Mouse (Mus musculus): ENCODE measurements around the gene 1700029H14Rik.

1700029H14Rik gene

DNA sequence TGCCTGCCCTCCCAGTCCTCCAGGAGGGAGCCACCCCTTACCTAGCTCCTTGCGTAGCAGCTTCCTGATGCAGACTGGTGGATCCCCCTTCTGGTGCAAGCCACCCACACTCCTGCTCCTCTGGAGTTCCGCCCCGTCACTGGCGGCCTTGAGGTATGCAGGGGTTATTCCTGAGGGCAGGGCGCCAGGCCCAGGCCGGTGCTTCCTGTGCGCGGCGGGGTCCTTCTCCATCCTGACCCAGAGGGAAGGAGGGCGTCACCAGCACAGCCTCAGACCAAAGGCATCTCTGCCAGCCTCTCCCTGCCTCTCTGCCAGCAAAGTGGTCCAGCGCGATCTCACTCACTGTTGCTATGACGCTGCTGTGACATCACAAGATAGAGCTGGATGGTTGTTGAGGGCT, at the start of gene 1700029H14Rik:
Gene 1700029H14Rik, minus strand, starts transcription at position 344 of the 400 bp plus-strand sequence.
- DNase-seq (ENCODE audit: extremely low read depth, low read depth, low spot score), result no peak

DNA sequence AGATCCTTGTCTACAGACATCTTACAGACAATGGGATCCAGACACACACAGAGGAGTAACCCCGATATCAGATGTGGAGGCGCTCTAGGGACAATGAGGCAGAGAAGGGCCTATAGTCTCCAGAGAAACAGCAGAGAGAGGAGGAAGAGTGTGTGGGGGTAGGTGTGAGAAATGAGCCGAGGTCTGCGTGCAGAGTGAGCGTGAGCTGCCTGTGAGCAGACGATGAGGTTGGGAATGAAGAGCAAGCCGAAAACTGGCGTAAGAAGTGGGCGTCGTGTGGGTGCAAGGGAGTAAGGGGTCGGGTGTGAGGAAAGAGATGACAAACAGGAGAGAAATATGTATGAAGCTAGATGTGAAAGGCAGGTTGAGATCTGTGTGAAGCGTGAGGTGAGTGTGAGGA, 49.4 kb upstream of the 1700029H14Rik start:
- no peak for DNase-seq (ENCODE audit: extremely low read depth, low read depth, low spot score)

DNA sequence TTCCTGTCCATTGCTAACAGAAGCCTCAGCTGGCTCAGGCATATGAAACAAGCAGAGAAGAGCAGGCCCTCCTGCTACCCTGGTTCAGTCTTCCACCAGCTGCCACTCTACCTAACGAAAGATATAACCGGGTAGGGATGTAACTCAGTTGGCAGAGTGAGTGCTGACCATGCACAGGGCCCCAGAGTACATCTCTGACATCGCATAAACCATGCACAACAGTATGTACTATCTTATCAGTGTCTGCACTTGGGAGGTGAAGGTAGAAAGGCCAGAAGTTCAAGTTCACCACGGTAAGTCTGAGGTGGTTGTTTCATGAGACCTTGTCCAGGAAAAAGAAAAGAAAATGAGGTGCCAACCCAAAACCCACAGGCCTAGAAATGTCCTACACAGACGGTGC, 47.7 kb upstream of the 1700029H14Rik start:
- DNase-seq (ENCODE audit: extremely low read depth, low read depth, low spot score), result no peak

DNA sequence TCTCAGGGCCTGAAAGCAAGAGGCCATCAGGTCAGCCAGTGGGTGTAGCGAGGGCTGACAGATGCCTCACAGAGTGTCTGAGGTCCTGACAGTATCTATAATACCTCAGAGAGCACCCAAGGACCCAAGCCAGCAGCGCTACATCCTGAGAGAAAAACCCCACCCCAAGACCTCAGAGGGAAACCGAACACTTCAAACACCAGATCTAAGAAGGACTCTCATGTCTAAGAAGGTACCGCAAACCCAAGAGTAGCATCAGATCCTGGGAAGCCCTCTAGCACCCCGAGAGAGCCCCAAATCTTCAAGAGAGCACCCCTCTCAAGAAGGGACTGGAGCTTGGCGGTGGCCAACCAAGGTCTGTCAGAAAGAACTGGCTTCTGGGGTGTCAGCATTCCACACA, 46.7 kb upstream of the 1700029H14Rik start:
- no peak for DNase-seq (ENCODE audit: extremely low read depth, low read depth, low spot score)

DNA sequence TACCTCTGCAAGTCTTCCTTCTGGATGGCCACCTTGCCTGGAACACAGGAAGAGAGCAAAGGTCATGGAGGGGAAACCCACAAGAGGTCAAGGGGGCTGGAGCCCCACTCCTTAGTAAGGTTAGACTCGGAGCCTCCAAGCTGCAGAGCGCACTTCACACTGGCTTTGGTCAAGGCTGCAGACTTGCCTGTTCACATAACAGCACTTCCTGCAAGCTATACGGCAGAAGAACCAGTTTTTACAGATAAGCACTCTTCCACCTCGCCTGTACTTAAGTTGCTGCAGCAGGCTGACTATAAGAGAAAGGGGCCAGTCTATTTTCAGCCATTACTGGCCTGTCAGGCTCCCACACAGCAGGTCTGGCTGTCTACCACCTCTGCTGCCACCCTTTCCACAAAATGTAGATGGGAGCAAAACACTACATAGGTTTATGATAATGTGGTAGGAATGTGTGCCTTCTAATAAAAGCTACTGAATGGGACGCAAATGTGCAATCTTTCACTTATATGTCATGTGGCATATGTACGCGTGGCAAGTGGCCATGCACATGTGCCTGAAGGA, 43.7 kb upstream of the 1700029H14Rik start:
- no peak for DNase-seq (ENCODE audit: extremely low read depth, low read depth, low spot score)

DNA sequence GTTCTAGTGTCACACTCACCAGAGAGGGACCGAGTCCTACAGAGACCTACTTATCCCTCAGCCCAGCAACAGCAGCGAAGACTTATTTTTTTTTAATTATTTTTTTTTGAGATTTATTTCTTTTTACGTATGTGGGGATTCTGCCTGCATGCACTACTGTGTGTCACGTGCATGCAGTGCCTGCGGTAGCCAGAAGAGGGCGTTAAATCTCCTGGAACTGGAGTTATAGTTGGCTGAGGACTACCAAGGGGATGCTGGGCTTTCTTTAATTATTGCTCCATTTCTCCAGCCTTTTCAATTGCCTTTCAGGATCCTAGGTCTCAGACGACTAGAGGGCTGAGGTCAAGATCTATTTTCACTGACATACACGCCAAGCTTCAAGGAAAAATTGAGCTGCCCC, 40.4 kb upstream of the 1700029H14Rik start:
- DNase-seq (ENCODE audit: extremely low read depth, low read depth, low spot score), result no peak

DNA sequence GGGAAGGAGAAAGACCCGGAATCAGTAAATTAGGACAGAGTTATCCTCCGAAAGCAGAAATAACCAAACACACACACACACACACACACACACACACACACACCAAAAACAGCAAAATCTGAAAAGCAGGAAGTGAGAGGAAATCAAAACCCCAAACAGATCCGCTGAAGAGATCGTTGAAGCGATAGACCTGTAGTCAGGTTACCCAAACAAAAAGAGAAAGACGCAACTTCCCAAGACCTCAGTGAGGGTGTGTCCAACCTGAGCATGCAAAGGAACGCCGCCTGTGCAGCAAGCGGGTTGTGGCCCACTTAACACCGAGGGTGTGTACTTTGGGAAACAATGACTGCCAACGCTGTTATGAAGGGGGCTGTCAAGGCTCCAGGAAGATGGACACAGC, 38.9 kb upstream of the 1700029H14Rik start:
- DNase-seq (ENCODE audit: extremely low read depth, low read depth, low spot score), result no peak

DNA sequence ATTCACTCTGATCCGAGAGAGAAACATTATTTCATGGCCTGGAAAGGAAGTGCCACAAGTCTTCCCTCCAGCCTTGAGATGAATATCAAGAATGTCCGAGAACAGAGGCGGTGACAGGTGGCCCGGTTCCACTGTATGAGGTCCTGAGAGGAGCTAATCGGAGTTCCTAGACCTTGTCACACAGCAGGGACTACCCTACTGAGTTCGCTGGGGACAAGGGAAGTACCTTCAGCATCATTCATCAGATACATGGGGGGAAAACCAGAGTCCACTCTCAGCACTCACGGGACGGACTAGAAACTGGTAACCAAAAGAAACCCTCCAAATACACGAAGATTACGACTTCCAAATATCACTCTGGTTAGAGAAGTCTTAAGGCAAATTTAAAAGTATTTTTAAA, 38.5 kb upstream of the 1700029H14Rik start:
- no peak for DNase-seq (ENCODE audit: extremely low read depth, low read depth, low spot score)

DNA sequence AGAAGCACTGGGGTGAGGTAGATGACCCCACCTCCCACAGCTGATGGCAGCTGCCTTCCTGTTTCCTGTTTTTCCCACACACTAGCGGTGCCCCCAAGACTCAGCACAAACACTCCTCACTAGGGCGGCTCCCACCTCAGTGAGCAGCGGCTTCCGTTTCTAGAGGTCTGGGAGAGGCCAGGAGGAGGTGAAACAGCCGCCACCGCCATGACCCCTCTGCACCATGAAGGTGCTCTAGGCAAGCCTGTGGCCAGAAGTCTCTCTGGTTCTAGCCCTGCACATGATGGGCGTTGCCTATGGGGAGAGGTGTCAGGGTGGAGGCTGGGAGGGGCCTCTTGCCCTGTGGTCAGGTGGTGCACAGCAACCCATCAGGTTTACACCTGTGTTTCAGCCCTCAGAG, 37.9 kb upstream of the 1700029H14Rik start:
- DNase-seq (ENCODE audit: extremely low read depth, low read depth, low spot score), result no peak

DNA sequence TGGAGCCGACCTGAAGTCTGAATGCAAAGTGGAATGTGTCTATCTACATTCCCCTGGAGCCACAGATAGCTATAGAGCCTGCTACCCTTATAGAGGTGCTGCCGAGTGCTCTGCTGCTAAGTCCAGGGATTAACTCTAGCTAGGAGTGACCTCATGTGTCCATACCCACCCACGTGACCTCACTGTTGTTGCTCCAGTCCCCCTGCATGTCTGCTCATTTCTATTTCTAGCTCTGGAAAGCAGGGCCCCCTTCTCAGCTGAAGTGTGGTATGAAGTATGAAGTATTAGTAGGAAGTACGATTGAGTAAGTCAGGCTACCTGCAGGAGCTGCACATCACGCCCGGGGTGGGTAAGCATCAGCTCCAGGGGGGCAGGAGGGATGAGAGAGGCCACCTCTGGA, 35.5 kb upstream of the 1700029H14Rik start:
- no peak for DNase-seq (ENCODE audit: extremely low read depth, low read depth, low spot score)

DNA sequence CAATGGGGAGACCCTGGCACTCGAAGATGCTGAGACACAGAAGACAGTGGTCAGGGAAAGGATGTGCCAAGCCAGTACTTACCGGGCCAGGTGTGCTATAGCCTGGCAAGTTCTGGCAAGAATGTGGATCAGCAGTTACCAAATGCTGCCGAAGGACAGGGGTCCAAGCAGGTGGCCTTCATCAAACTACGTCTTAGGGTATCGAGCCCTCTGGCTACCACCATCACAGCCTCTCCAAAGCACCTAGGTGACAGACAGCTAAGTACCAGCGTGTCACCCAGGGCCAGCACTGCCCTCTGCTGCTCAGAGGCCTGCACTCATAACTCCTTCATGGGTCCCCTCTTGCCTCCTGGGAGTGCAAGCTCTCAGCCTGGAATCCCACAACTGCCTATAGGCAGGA, 33.6 kb upstream of the 1700029H14Rik start:
- no peak for DNase-seq (ENCODE audit: extremely low read depth, low read depth, low spot score)

DNA sequence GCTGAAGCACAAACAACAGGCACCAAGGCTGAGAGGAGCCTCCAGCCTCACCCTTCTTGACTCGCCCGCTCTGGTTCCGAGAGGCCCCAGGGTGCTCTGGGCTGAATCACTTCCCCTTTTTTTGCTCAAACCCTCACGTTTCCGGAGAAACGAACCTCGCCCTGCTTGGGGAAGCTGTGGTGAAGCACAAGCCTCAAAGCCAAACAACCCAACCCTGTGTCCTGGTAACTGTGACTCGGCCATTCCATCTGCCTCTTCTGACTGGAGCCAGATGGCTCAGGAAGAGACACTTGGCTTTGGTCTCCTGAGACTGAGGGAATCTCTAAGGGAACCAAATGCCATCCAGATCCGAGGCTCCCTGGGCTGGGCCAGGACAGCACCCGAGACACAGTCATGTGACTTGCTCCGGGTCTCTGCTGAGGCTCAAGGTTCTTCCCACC, 32.6 kb upstream of the 1700029H14Rik start:
- DNase-seq (ENCODE audit: extremely low read depth, low read depth, low spot score), result no peak

DNA sequence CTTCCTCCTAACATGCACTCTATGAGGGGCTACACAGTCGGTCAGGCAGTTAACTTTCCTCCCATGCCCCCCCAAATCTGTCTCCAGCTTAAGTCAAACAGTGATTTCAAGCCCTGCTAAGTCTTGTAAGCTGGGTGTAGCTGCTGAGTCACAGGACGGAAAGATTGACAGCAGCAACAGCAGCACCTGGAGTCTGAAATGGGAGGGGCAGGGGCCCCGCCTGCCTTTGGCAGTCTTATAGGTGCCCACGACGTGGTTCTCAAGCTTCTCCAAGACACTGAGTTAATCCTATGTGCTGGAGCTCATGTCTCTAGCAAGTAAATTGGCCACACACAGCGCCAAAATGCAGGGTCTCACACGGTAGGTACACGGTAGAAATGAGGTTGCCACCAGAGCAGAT, 31.1 kb upstream of the 1700029H14Rik start:
- no peak for DNase-seq (ENCODE audit: extremely low read depth, low read depth, low spot score)

DNA sequence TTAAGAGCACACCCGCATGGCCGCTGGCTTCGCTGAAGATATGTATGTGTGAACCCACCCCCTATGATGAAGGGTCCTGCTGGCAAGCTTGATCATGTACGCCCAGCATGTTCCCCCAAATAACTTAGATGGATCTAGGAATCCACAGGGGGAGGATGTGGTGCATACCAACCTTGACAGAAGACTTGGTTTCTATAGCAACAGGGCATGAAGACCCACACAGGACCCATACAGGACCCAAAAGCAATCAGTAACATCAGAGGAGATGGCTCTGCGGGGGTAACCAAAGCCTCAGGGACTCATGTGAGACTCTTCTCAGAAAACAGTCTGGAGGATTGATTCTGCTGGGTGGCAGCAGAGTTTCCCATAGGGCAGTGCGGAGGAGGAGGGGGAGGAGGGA, 29.0 kb upstream of the 1700029H14Rik start:
- no peak for DNase-seq (ENCODE audit: extremely low read depth, low read depth, low spot score)

DNA sequence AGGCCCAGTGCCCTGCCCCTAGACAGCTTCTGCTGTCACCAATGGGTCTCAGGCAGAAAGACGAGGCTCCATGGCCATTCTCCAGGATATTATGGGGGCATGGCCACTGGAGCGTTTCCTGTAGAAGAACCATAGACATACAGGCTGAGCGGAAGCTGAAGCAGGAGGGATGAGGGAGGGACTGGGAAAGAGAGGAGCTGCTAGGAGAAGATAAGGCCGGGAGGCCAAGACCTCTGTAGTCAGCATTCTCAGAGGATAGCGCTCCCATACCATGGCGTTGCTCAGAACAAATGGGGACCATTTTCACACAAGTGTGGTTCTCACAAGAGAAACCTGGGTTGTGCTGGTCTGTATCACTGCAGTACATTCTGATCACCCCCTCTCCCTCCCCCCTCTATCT, 26.8 kb upstream of the 1700029H14Rik start:
- no peak for DNase-seq (ENCODE audit: extremely low read depth, low read depth, low spot score)

DNA sequence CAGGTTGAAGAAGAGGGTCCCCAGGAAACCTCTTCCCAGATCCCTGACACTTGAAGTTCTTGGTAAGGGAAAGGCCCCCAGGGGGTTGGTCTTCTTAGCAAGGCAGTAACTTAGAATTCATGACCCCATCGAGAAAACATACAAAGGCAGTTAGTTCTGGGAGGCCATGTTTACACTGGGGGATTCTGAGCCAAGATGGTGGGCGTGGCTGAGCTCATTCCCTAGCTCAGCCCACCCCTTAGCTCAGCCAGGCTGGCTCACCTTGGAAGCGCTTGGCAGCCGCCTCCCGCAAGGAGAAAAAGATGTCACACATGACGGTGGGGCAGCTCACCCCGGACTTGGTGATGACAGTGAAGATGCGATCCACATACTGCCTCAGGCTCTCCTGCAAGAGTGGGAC, 22.4 kb upstream of the 1700029H14Rik start:
- DNase-seq (ENCODE audit: extremely low read depth, low read depth, low spot score), result no peak

DNA sequence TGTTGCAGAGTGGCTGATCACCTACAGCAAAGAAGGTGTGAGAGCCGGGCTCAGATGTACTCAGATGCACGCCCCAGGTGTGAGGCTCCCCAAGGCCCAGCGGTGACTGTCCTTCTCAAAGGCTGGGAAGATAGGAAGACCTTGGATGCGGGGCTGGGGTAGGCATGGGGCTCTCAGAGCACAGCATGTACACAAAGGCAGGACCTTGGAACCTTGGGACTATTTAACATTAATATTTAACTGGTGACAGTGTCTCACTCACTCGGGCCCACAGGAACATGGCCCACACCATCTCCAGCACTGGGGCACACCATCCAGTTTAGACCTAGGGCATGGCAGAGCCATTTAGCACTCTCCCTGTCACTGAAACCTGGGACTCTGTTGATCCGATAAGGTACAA, 15.6 kb upstream of the 1700029H14Rik start:
- no peak for DNase-seq (ENCODE audit: extremely low read depth, low read depth, low spot score)

DNA sequence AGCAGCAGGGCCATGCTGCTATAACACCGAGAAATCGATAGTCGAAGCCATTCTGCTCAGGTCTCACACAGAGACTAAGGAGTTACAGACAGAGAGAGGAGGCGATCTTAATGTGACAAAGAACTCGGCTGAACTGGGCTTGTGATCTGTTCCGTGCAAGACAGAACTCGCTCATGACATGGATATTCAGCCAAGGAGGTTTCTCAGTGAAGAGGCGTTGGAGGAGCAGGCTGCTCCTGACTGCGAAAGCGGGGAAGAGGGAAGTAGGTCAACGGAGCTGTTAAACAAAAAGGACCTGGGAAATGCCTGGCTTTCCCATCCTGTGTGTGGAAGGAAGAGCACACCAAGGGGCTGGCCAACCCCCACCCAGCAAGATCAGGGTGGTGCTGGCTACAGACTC, 9.7 kb upstream of the 1700029H14Rik start:
- DNase-seq (ENCODE audit: extremely low read depth, low read depth, low spot score), result peak; percentile 89

DNA sequence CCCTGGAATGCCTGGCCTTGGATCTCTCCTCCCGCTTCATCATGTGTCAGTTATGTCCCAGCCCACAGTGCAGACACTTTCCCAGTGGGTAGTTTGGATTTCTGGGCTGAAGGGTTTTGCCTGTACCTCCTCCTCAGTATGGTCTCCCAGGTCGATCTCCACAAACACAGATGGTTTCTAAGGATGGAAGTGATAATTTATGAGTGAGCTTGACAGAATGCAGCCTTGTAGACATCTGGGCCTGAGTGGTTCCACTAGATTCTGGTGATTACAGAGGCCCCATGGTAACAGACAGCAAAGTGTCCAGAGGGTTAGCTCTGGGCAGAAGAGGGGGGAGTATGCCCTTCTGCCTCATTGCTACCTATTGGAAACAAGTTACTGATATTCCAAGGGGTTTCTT, 4.7 kb downstream of the 1700029H14Rik start:
- no peak for DNase-seq (ENCODE audit: extremely low read depth, low read depth, low spot score)

DNA sequence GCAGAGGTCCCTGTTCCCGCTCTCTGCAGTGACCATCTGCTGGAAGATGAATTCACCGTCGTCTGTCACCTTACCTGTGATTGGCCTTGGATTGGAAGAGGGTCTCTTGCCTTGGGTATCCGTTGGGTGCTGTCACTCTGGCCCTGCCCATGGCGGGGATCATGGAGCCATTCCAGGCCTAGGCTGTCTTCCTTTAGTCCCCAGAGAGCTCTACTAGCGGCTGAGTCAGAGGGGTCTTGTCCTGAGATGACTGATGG, 10.8 kb downstream of the 1700029H14Rik start:
- DNase-seq (ENCODE audit: extremely low read depth, low read depth, low spot score), result no peak

DNA sequence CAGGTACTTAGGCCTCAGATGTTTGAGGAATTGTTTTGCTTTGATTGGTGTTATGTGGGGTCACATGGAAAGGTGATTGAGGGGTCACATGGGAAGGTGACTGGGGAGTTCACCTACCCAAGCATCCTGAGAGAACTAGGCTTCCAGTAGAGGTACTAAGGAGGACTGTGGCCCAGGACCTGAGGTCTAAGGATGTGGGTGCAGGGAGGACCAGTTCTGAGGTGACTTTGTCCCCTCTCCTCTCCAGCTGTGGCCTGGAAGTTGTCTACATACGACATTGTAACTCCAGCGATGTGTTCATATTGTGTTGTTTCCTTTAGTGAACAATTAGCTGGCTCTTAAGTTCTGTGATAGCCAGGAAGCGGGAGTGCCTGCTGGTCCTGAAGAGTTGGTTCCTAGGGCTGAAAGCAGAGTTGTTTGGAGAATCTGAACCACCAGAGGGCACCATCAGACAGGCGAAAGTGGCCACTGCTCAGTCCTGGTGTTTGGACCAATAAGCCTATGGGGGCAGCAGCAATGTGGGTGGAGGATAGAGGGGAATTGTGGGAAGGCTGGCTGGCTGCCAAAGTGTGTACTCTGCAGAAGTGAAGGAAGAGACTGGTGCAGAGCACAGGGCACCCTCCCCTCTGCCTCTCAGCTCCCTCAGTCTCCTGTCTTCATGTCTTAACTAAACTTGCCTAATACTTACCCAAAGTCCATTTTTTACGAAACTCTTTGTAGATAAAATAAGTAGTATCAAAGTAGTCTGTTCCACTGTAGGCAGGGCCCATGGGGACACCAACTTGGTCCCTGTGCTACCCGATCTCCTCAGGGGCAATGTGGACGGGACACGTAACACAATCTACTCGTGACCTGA, 11.3 kb downstream of the 1700029H14Rik start:
- no peak for DNase-seq (ENCODE audit: extremely low read depth, low read depth, low spot score)

DNA sequence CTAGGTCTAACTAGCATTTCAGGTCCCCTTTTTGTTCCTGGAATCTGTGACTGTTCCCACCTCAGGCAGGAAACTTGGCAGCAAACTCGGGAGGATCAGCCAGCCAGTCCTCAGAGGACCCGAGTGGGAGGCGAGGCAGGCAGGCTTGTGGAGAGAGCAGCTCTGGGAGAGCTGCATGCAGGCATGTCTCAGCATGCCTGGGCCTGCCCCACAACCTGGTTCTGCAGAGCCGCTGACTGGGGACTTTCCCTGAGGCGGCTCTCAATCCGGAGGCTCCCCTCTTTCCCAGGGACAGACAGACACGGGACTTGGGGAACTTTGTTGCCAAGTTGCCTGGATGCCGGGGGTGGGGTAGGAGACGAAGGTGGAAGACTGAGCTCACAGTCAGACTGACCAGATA, 13.4 kb downstream of the 1700029H14Rik start:
- DNase-seq (ENCODE audit: extremely low read depth, low read depth, low spot score), result peak; percentile 83

DNA sequence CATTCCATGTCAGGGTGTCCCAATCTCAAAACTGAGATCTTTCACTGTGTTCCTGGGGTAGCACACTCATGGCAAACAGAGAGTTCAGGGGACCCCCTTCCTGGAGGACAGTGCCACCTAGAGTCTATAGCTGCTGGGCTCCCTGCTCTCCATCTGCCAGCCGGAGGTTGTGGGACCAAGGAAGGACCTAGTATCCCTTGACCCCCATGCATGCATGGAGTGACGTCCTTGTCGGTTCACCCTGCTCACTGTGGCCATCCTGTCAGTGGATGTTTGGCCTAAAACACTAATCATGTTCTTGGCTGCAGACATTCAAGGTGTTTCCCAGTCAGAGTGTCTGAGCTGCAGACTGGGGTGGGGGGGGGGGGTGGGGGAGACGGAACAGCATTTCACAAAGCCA, 14.0 kb downstream of the 1700029H14Rik start:
- no peak for DNase-seq (ENCODE audit: extremely low read depth, low read depth, low spot score)

Measured in fat pad, adult 2 months (tissue).